Mouse (Mus musculus): ENCODE results near the gene Fam213b. TPM values are rescaled to one million over a fixed set of nuclear protein-coding genes. Genes with fewer than 3 reads are reported as not detected.

Gene Fam213b
- total and polyA plus RNA-seq, 3 experiments, result 41.1 to 87.9 (median 56.2) TPM

- peak; percentile 33 for DNase-seq
These were observed 18.2 kb downstream of the Fam213b start for GRCm38 (mm10) chr4:154880730-154881129.

GRCm38 (mm10) chr4:154877864-154878548 is 20.9 kb downstream of the Fam213b start:
- DNase-seq, result peak; percentile 91

GRCm38 (mm10) chr4:154873186-154873585 is 25.7 kb downstream of the Fam213b start:
- no peak for DNase-seq

- DNase-seq, result no peak
These were observed 27.1 kb downstream of the Fam213b start for GRCm38 (mm10) chr4:154871757-154872251.

GRCm38 (mm10) chr4:154870721-154871120 is 28.2 kb downstream of the Fam213b start:
- DNase-seq, result no peak

GRCm38 (mm10) chr4:154869440-154869839 is 29.5 kb downstream of the Fam213b start, which contains the start of gene Mmel1:
TSS of gene Mmel1 (plus strand) at chr4:154869585.
- DNase-seq, result no peak

- DNase-seq, result no peak
These were observed 31.7 kb downstream of the Fam213b start for GRCm38 (mm10) chr4:154867257-154867656.

- DNase-seq, result no peak
These were observed 32.5 kb downstream of the Fam213b start for GRCm38 (mm10) chr4:154866391-154866790.

GRCm38 (mm10) chr4:154864961-154865760 is 33.8 kb downstream of the Fam213b start:
- no peak for DNase-seq

- DNase-seq, result peak; percentile 93
These were observed 34.6 kb downstream of the Fam213b start for GRCm38 (mm10) chr4:154864271-154864771.

- no peak for DNase-seq
These were observed 35.4 kb downstream of the Fam213b start for GRCm38 (mm10) chr4:154863436-154863935.

- DNase-seq, result no peak
These were observed 37.0 kb downstream of the Fam213b start for GRCm38 (mm10) chr4:154861967-154862366.

GRCm38 (mm10) chr4:154858601-154859000 is 40.3 kb downstream of the Fam213b start:
- no peak for DNase-seq

GRCm38 (mm10) chr4:154857366-154858240 is 41.3 kb downstream of the Fam213b start:
- no peak for DNase-seq

GRCm38 (mm10) chr4:154856882-154857281 is 42.1 kb downstream of the Fam213b start:
- DNase-seq, result no peak

GRCm38 (mm10) chr4:154856480-154856837 is 42.5 kb downstream of the Fam213b start:
- DNase-seq, result no peak

GRCm38 (mm10) chr4:154855721-154856479 is 43.0 kb downstream of the Fam213b start:
- DNase-seq, result peak; percentile 89

GRCm38 (mm10) chr4:154854676-154855345 is 44.1 kb downstream of the Fam213b start:
- DNase-seq, result no peak

- DNase-seq, result no peak
These were observed 45.1 kb downstream of the Fam213b start for GRCm38 (mm10) chr4:154853881-154854280.

- no peak for DNase-seq
These were observed 46.2 kb downstream of the Fam213b start for GRCm38 (mm10) chr4:154852696-154853095.
